Mouse (Mus musculus): ENCODE data around the gene Tssk1. TPM values are rescaled to one million over a fixed set of nuclear protein-coding genes. Genes with fewer than 3 reads are reported as not detected.

Gene Tssk1
- total and polyA plus RNA-seq, 2 experiments from 2014 or later: 0.04 TPM; not detected in 1

GRCm38 (mm10) chr16:17938187-17938586 lies 44.2 kb downstream of the Tssk1 start:
- DNase-seq (ENCODE audit: low spot score): no peak
- Histone ChIP-seq H3K36me3 (ENCODE audit: insufficient read depth, low read length) (no peaks in the 10 kb centered on the region), H3K4me2 (ENCODE audit: low read depth, low read length) (no peak overlapping the region), H3K27ac (no peak overlapping the region), H3K9ac (replicated peaks; ENCODE audit: low read length) (no peak overlapping the region), H3K4me1 (ENCODE audit: insufficient read depth, low read length) (no peaks in the 10 kb centered on the region), H3K27me3 (ENCODE audit: insufficient read depth, low read length) (0 out of 2 replicates have a peak, but pooled peaks cover 4% of the 10 kb centered on the region), H3K4me3 (ENCODE audit: low read length) (no peak overlapping the region), H3K9me3 (ENCODE audit: low read length) (no peaks in the 10 kb centered on the region)
- no peak for TF ChIP-seq CTCF (IDR thresholded peaks at IDR 0.05; ENCODE audit: low read depth)
- ATAC-seq: no peak
- WGBS: 81% methylated on average over 7 of the region's 7 CpGs

GRCm38 (mm10) chr16:17938821-17939220 lies 44.8 kb downstream of the Tssk1 start:
- H3K27me3 ChIP-seq (ENCODE audit: insufficient read depth, low read length): 0 out of 2 replicates have a peak, but pooled peaks cover 4% of the 10 kb centered on the region
- no peaks in the 10 kb centered on the region for H3K36me3 ChIP-seq (ENCODE audit: insufficient read depth, low read length)
- no peaks in the 10 kb centered on the region for H3K9me3 ChIP-seq (ENCODE audit: low read length)
- 6% methylated on average over 7 of the region's 7 CpGs for WGBS
- no peak overlapping the region for H3K4me3 ChIP-seq (ENCODE audit: low read length)
- peak; percentile 73 for TF ChIP-seq CTCF (IDR thresholded peaks at IDR 0.05; ENCODE audit: low read depth)
- peak; percentile 72 for DNase-seq (ENCODE audit: low spot score)
- ATAC-seq: peak; percentile 86
- H3K9ac ChIP-seq (replicated peaks; ENCODE audit: low read length): no peak overlapping the region
- no peaks in the 10 kb centered on the region for H3K4me1 ChIP-seq (ENCODE audit: insufficient read depth, low read length)
- no peak overlapping the region for H3K27ac ChIP-seq
- 0 out of 2 replicates have a peak overlapping the region, but pooled peaks have one; percentile 11 for H3K4me2 ChIP-seq (ENCODE audit: low read depth, low read length)

- no peak overlapping the region for H3K4me3 ChIP-seq (ENCODE audit: low read length)
- H3K9me3 ChIP-seq (ENCODE audit: low read length): no peaks in the 10 kb centered on the region
- 0 out of 2 replicates have a peak, but pooled peaks cover 4% of the 10 kb centered on the region for H3K27me3 ChIP-seq (ENCODE audit: insufficient read depth, low read length)
- no peak overlapping the region for H3K27ac ChIP-seq
- DNase-seq (ENCODE audit: low spot score): no peak
- no peaks in the 10 kb centered on the region for H3K36me3 ChIP-seq (ENCODE audit: insufficient read depth, low read length)
- H3K9ac ChIP-seq (replicated peaks; ENCODE audit: low read length): no peak overlapping the region
- 31% methylated on average over 9 of the region's 9 CpGs for WGBS
- 0 out of 2 replicates have a peak overlapping the region, but pooled peaks have one; percentile 11 for H3K4me2 ChIP-seq (ENCODE audit: low read depth, low read length)
- TF ChIP-seq CTCF (IDR thresholded peaks at IDR 0.05; ENCODE audit: low read depth): no peak
- no peaks in the 10 kb centered on the region for H3K4me1 ChIP-seq (ENCODE audit: insufficient read depth, low read length)
- no peak; the same call in 1 of the 2 replicates for ATAC-seq
Measured at GRCm38 (mm10) chr16:17939255-17939751, 45.3 kb downstream of the Tssk1 start.

GRCm38 (mm10) chr16:17943466-17943865 lies 49.4 kb downstream of the Tssk1 start:
- DNase-seq (ENCODE audit: low spot score) (no peak), ATAC-seq (no peak)
- H3K36me3 ChIP-seq (ENCODE audit: insufficient read depth, low read length): no peaks in the 10 kb centered on the region
- 70% methylated on average over 8 of the region's 8 CpGs for WGBS
- H3K4me2 ChIP-seq (ENCODE audit: low read depth, low read length): no peak overlapping the region
- H3K4me1 ChIP-seq (ENCODE audit: insufficient read depth, low read length): no peaks in the 10 kb centered on the region
- H3K4me3 ChIP-seq (ENCODE audit: low read length): no peak overlapping the region
- H3K27ac ChIP-seq: no peak overlapping the region
- H3K9me3 ChIP-seq (ENCODE audit: low read length): no peaks in the 10 kb centered on the region
- H3K9ac ChIP-seq (replicated peaks; ENCODE audit: low read length): no peak overlapping the region
- H3K27me3 ChIP-seq (ENCODE audit: insufficient read depth, low read length): no peaks in the 10 kb centered on the region
- TF ChIP-seq CTCF (IDR thresholded peaks at IDR 0.05; ENCODE audit: low read depth): no peak

GRCm38 (mm10) chr16:17945081-17945831 lies 51.2 kb downstream of the Tssk1 start:
- ATAC-seq (no peak), DNase-seq (ENCODE audit: low spot score) (no peak)
- no peak overlapping the region for H3K9ac ChIP-seq (replicated peaks; ENCODE audit: low read length)

More at GRCm38 (mm10) chr16:17945081-17945831, 51.2 kb downstream of the Tssk1 start:
- H3K9me3 ChIP-seq (ENCODE audit: low read length): no peaks in the 10 kb centered on the region
- WGBS: 57% methylated on average over 7 of the region's 7 CpGs
- no peaks in the 10 kb centered on the region for H3K36me3 ChIP-seq (ENCODE audit: insufficient read depth, low read length)
- no peak for TF ChIP-seq CTCF (IDR thresholded peaks at IDR 0.05; ENCODE audit: low read depth)
- no peaks in the 10 kb centered on the region for H3K4me1 ChIP-seq (ENCODE audit: insufficient read depth, low read length)
- no peak overlapping the region for H3K4me3 ChIP-seq (ENCODE audit: low read length)
- no peak overlapping the region for H3K27ac ChIP-seq
- H3K27me3 ChIP-seq (ENCODE audit: insufficient read depth, low read length): no peaks in the 10 kb centered on the region
- H3K4me2 ChIP-seq (ENCODE audit: low read depth, low read length): no peak overlapping the region

Other genes with a start within 250 kb of the Tssk1 start
- gene Ccdc74a, start 247.8 kb upstream of the Tssk1 start, total RNA-seq (2014; rRNA removed): 18.2 and 20.8 TPM in 2 replicates
- gene Ccdc74a, start 247.8 kb upstream of the Tssk1 start, polyA plus RNA-seq (2015; fragmentation: Nextera tagmentation; extraction: Ambion mirVana): 32.8 and 37.6 TPM in 2 replicates
- gene Med15, start 161.3 kb upstream of the Tssk1 start, total RNA-seq (2014; rRNA removed): 47.5 and 66.1 TPM in 2 replicates
- gene Med15, start 161.3 kb upstream of the Tssk1 start, polyA plus RNA-seq (2015; fragmentation: Nextera tagmentation; extraction: Ambion mirVana): 33.8 and 39.2 TPM in 2 replicates
- 176 and 190 TPM in 2 replicates for gene Klhl22, start 134.6 kb upstream of the Tssk1 start, total RNA-seq (2014; rRNA removed)
- gene Klhl22, start 134.6 kb upstream of the Tssk1 start, polyA plus RNA-seq (2015; fragmentation: Nextera tagmentation; extraction: Ambion mirVana): 69.6 and 80.5 TPM in 2 replicates
- gene Scarf2, start 96.9 kb upstream of the Tssk1 start, total RNA-seq (2014; rRNA removed): 15.5 and 15.6 TPM in 2 replicates
- 2.0 and 2.3 TPM in 2 replicates for gene Scarf2, start 96.9 kb upstream of the Tssk1 start, polyA plus RNA-seq (2015; fragmentation: Nextera tagmentation; extraction: Ambion mirVana)
- gene B830017H08Rik, start 61.1 kb upstream of the Tssk1 start, total RNA-seq (2014; rRNA removed): 6.1 and 9.1 TPM in 2 replicates
- gene B830017H08Rik, start 61.1 kb upstream of the Tssk1 start, polyA plus RNA-seq (2015; fragmentation: Nextera tagmentation; extraction: Ambion mirVana): 6.3 and 6.4 TPM in 2 replicates
- gene Car15, start 55.9 kb upstream of the Tssk1 start, total RNA-seq (2014; rRNA removed): 3.3 and 7.0 TPM in 2 replicates
- gene Car15, start 55.9 kb upstream of the Tssk1 start, polyA plus RNA-seq (2015; fragmentation: Nextera tagmentation; extraction: Ambion mirVana): 1.9 TPM in 2 replicates
- gene Gm20518, start 2.6 kb upstream of the Tssk1 start, total RNA-seq (2014; rRNA removed): 0.42 and 1.3 TPM in 2 replicates
- 0.11 and 0.20 TPM in 2 replicates for gene Gm20518, start 2.6 kb upstream of the Tssk1 start, polyA plus RNA-seq (2015; fragmentation: Nextera tagmentation; extraction: Ambion mirVana)
- 181 and 199 TPM in 2 replicates for gene Dgcr2, start 4.3 kb downstream of the Tssk1 start, total RNA-seq (2014; rRNA removed)
- gene Dgcr2, start 4.3 kb downstream of the Tssk1 start, polyA plus RNA-seq (2015; fragmentation: Nextera tagmentation; extraction: Ambion mirVana): 83.0 and 88.8 TPM in 2 replicates
- gene Tssk2, start 4.4 kb downstream of the Tssk1 start, total RNA-seq (2014; rRNA removed): not detected in 2 replicates
- gene Tssk2, start 4.4 kb downstream of the Tssk1 start, polyA plus RNA-seq (2015; fragmentation: Nextera tagmentation; extraction: Ambion mirVana): not detected in 2 replicates
- gene Ess2, start 17.1 kb downstream of the Tssk1 start, total RNA-seq (2014; rRNA removed): 37.7 and 46.3 TPM in 2 replicates
- gene Ess2, start 17.1 kb downstream of the Tssk1 start, polyA plus RNA-seq (2015; fragmentation: Nextera tagmentation; extraction: Ambion mirVana): 38.8 and 40.8 TPM in 2 replicates
- 0.21 and 0.61 TPM in 2 replicates for gene Gsc2, start 20.8 kb downstream of the Tssk1 start, total RNA-seq (2014; rRNA removed)
- gene Gsc2, start 20.8 kb downstream of the Tssk1 start, polyA plus RNA-seq (2015; fragmentation: Nextera tagmentation; extraction: Ambion mirVana): 0.76 and 1.0 TPM in 2 replicates
- gene Slc25a1, start 34.0 kb downstream of the Tssk1 start, total RNA-seq (2014; rRNA removed): 228 and 230 TPM in 2 replicates
- gene Slc25a1, start 34.0 kb downstream of the Tssk1 start, polyA plus RNA-seq (2015; fragmentation: Nextera tagmentation; extraction: Ambion mirVana): 150 and 151 TPM in 2 replicates
- gene Vpreb2, start 86.2 kb downstream of the Tssk1 start, total RNA-seq (2014; rRNA removed): not detected in 2 replicates
- gene Vpreb2, start 86.2 kb downstream of the Tssk1 start, polyA plus RNA-seq (2015; fragmentation: Nextera tagmentation; extraction: Ambion mirVana): not detected in 2 replicates
- gene Dgcr6, start 158.6 kb downstream of the Tssk1 start, total RNA-seq (2014; rRNA removed): 59.5 and 74.4 TPM in 2 replicates
- gene Dgcr6, start 158.6 kb downstream of the Tssk1 start, polyA plus RNA-seq (2015; fragmentation: Nextera tagmentation; extraction: Ambion mirVana): 169 and 173 TPM in 2 replicates
- 10.6 and 16.7 TPM in 2 replicates for gene Prodh, start 196.0 kb downstream of the Tssk1 start, total RNA-seq (2014; rRNA removed)
- gene Prodh, start 196.0 kb downstream of the Tssk1 start, polyA plus RNA-seq (2015; fragmentation: Nextera tagmentation; extraction: Ambion mirVana): 7.4 and 8.7 TPM in 2 replicates
- 38.2 and 55.7 TPM in 2 replicates for gene Rtn4r, start 233.4 kb downstream of the Tssk1 start, total RNA-seq (2014; rRNA removed)
- 20.4 and 23.1 TPM in 2 replicates for gene Rtn4r, start 233.4 kb downstream of the Tssk1 start, polyA plus RNA-seq (2015; fragmentation: Nextera tagmentation; extraction: Ambion mirVana)

Data from hindbrain, postnatal 0 days (tissue).